Mouse (Mus musculus) intestine, embryonic 16.5 days (tissue): ENCODE data around the gene Snx20. TPM values are rescaled to one million over a fixed set of nuclear protein-coding genes. Genes with fewer than 3 reads are reported as not detected.
A peak's percentile ranks its signal among the peaks of the same experiment; 100 is the strongest.

ENCODE experiments used
- ATAC-seq: fragments of 200-750 bp; cut with Nextera tagmentation; 2 replicates; pipeline ENCODE4 v1.8.0; 2017; ENCODE audit warnings: moderate TSS enrichment, moderate library complexity
- H3K27ac ChIP-seq: fragments of 300-500 bp; sonication (generic); 2 replicates; pipeline ENCODE4 v1.5.1; 2014; ENCODE audit warnings: mild to moderate bottlenecking, low read length
- H3K27me3 ChIP-seq: fragments of 300-500 bp; sonication (generic); replicated peaks from 2 replicates; pipeline ENCODE4 v1.6.1; 2014; ENCODE audit warnings: low read length, control low read depth, mixed read lengths; ENCODE audit not compliant: control insufficient read depth, insufficient read depth
- H3K36me3 ChIP-seq: fragments of 300-500 bp; sonication (generic); 2 replicates; pipeline ENCODE4 v1.6.1; 2014; ENCODE audit warnings: low read length, control low read depth; ENCODE audit not compliant: control insufficient read depth, insufficient read depth
- H3K4me1 ChIP-seq: fragments of 300-500 bp; sonication (generic); 2 replicates; pipeline ENCODE4 v1.6.1; 2014; ENCODE audit warnings: low read length, control low read depth, mixed read lengths; ENCODE audit not compliant: control insufficient read depth, insufficient read depth
- H3K4me2 ChIP-seq: fragments of 300-500 bp; sonication (generic); 2 replicates; pipeline ENCODE4 v1.6.1; 2014; ENCODE audit warnings: low read depth, low read length, control low read depth
- H3K4me3 ChIP-seq: fragments of 300-500 bp; sonication (generic); 2 replicates; pipeline ENCODE4 v1.5.1; 2014; ENCODE audit warnings: mild to moderate bottlenecking, low read length
- H3K9ac ChIP-seq: fragments of 300-500 bp; sonication (generic); 2 replicates; pipeline ENCODE4 v1.6.1; 2014; ENCODE audit warnings: low read depth, low read length
- H3K9me3 ChIP-seq: fragments of 300-500 bp; sonication (generic); 2 replicates; pipeline ENCODE4 v1.6.1; 2016; ENCODE audit warnings: low read length, control low read depth; ENCODE audit not compliant: control insufficient read depth
- WGBS: fragments of 180-500 bp; shearing (Covaris S2); extraction: QIAGEN DNeasy Blood & Tissue Kit; methylation state at CpG from one replicate; pipeline ENCODE4 v1.1.7; 2014; 5-methylcytosine and 5-hydroxymethylcytosine counted together
- polyA plus RNA-seq: library from polyadenylated mRNA; unstranded; fragments of >200 nt; fragmentation: Nextera tagmentation; extraction: Ambion mirVana; gene quantifications from 2 replicates; pipeline ENCODE4 v1.2.1, GENCODE M21; 2015

Gene Snx20
- polyA plus RNA-seq, 1 experiment from 2014 or later = 2.7 TPM

DNA sequence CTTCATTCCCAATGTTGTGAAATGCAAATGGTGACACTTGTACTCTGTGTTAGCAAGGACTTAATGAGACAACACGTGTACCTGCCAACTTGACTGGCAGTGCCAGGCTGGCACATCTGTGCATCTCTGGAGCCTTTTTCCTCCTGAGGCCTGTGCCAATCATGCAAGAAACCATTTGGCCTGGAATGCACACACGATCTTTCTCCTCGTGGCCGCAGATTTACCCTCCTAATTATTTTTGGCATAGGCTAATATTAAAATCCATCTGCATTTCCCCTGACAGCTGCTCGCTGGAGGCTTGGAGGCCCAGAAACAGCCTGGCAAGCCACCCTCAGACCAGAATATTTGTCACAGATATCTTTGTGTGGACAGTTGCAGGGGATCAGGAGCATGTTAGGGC is 58.3 kb downstream of the Snx20 start:
- no peak for ATAC-seq
- H3K4me3 ChIP-seq = no peak overlapping the region
- no peak overlapping the region for H3K4me2 ChIP-seq
- 67% methylated on average over 5 of the region's 5 CpGs for WGBS
- H3K27ac ChIP-seq = peak overlapping the region; percentile 34; the same call in 1 of the 2 replicates
- H3K9ac ChIP-seq = no peak overlapping the region
- H3K9me3 ChIP-seq = no peaks in the 10 kb centered on the region
- no peaks in the 10 kb centered on the region for H3K27me3 ChIP-seq
- peaks cover 23% of the 10 kb centered on the region for H3K4me1 ChIP-seq
- no peaks in the 10 kb centered on the region for H3K36me3 ChIP-seq

Other genes with a start within 250 kb of the Snx20 start
- 27.8 and 28.4 TPM in 2 replicates for gene Nkd1, start 114.8 kb downstream of the Snx20 start, polyA plus RNA-seq
- gene Nod2, start 11.2 kb upstream of the Snx20 start, polyA plus RNA-seq = 0.31 and 0.32 TPM in 2 replicates
- gene Cyld, start 60.9 kb upstream of the Snx20 start, polyA plus RNA-seq = 12.8 and 13.8 TPM in 2 replicates